Mouse (Mus musculus): Measurements from ENCODE around the gene Rnf44. TPM values are rescaled to one million over a fixed set of nuclear protein-coding genes. Genes with fewer than 3 reads are reported as not detected.

Rnf44 gene
- polyA plus RNA-seq, 2 experiments from 2014 or later = 25.5 to 30.0 TPM

DNA sequence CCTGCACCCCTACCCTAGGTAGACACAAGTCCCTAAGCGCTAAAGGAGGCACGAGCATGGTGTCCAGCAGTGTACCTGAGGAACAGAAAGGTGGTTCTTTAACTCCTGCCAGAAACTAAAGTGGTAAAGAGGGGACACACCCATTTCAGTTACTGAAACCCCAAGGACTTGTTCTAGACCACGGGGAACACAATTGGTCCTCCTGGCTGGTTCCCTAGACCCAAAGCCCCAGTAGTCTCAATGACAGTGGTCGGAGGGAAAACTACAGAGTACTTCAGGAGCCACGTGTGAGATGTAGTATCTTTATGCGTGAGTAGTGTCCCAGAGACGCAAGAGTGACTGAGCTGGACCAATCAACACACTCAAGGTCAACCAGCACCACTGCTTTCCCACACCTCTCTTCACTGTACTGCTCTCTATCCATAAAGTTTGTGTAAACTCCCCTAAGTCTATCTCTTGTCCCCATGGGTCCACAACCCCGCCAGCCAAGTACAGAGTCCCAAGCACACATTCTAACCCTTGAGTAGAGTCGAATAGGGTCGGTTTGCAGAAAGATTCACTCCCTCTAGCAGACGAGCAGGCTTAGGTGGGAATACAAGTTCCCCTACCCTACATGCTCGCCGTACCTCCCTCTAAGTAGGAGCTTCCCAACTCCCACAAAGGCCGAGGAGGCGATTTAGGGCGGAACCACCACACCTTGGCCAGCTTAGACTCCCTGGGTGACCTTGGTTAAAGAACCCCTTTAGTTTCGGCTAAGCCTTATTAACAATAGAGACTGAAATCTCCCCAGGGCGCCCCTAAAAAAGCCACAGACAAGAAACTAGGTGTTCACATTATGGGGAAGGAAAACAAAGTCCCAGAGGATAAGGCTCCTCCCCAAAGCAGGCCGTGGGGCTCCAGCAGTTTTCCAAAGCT is 7.3 kb downstream of the Rnf44 start:
- no peak for ATAC-seq

DNA sequence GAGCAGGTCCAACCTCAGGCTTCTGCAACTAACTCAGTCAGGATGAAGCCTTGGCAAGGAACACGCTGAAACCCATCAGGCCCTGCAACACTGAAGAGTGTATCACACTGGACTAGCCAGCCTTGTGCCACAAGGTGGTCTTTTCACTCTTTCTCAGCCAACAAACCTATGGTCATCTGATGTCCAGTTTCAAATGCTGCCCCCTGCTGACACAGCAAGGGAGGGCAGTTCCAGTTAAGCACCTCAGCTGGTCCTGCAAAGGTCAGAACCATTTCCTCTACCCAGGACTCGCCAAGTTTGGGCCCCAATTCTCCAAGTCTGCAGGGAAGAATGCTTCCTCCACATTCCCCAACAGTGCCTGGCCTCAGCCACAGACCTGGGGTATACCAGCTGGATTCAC is 8.5 kb downstream of the Rnf44 start:
- no peak for ATAC-seq

DNA sequence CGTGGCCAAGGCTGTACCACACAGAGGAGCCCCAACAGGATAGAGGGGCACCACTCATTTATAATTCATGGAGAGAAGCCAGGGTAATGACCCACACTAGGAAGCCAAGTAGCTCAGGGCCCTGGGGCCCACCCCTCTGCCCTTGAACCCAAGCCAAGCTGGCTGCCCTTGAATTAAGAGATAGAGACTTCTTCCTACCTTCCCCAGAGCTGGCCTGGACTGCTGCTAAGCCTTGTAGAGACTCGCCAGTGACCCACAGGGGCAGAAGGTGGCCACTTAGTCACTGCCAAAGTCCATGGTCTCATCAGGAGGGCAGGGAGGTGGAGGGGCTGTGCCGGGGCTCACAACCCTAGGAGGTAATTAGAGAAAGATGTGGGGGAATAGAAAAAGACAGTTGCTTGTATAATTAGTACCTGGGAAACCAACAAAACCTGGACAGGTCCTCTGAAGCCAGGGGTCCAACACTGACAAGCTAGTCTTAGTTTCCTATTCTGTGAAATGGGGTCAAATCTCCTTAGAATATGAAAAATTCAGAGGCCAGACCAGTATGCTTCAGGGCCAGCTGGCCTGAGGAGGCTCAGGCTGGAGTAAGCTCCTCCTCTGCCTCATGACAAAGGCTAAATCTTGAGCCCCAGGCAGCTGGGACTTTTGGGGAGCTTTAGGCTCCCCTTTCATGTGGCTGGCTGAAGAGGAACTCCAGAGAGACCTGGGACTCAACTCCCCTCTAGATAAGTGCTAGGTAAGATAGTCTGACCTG is 9.4 kb downstream of the Rnf44 start:
- ATAC-seq = no peak

DNA sequence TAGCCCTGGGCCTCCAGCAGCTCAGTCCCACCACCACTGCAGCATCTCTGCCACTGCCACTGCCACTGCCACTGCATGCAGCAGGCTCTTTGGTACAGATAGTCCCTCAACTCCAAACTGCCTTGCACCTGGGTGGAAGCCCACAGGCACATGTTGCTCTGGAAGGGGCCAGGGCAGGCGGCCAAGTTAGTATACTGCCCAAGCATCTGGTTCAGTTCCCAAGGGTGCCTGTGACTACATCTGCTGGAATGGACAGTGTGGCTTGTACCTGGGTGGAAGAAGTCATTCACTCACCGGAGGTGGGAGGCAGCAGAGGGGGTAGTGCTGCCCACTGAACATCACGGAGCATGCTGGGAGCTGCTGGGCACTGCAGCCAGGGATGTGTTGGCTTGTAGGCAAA is 10.4 kb downstream of the Rnf44 start:
- ATAC-seq = no peak

DNA sequence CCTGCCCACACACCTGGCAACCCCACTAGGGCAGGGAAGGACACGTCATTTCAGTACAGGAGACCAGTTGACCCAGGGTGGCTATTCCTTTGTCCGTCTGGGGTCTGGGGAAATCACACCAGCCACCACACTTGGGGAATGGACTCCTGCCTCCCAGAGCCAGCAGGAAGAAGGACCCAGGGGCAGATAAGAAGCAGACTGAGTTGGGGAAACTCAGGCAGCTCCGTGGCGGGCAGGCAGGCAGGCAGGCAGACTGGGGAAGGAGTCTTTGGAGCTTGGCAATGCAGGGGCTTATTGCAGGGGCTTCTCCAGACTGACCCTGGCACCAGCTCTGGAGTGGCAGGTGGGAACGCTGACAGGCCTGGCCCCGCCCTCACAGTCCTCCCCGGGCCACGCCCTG is 12.4 kb downstream of the Rnf44 start:
- no peak for ATAC-seq

DNA sequence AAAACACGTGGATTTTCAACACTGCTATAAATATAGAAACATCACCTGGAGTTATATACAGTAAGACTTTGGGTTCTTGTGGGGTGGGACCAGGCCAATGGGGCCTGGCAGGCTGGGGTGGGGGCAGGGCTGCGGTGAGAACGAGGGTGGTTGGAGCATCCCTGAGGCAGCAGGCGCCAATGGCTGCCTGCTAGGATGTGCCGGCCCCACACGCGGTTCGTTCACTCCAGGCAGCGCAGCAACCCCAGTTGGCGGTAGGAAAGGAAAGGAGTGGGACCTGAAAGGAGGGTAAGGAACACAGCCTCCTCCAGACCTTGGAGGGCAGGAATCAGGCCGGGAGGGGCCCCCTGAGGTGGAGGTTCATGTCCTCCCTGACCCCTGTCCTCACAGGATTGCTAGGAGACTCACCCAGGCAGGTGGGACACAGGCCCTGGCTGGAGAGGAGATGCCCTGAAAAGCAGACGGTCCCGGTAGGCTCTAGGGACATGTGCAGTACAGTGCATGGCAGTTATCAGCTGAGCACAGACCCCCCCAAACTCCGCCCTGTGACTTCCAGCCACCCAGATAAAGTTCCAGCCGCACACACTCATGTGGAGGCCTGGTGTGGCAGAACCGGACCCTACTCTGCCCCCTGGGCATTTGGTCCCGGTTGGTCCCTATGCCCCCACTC is 13.4 kb downstream of the Rnf44 start:
- no peak for ATAC-seq

DNA sequence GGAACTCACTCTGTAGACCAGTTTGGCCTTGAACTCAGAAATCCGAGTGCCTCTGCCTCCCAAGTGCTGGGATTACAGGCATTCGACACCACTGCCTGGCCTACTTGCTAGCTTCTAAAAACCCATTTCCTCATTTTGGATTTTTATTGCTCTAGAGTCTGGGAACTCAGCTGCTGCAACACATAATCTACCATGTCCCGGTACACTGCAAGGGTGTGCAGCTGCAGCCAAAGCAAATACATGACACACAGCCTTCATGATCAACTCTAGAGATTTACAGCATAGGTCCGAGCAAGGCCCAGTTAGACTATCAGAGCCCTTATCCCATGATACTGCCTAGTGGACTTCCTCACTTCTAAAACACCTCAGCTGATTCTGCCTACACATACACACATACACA is 15.4 kb downstream of the Rnf44 start:
- ATAC-seq = no peak

DNA sequence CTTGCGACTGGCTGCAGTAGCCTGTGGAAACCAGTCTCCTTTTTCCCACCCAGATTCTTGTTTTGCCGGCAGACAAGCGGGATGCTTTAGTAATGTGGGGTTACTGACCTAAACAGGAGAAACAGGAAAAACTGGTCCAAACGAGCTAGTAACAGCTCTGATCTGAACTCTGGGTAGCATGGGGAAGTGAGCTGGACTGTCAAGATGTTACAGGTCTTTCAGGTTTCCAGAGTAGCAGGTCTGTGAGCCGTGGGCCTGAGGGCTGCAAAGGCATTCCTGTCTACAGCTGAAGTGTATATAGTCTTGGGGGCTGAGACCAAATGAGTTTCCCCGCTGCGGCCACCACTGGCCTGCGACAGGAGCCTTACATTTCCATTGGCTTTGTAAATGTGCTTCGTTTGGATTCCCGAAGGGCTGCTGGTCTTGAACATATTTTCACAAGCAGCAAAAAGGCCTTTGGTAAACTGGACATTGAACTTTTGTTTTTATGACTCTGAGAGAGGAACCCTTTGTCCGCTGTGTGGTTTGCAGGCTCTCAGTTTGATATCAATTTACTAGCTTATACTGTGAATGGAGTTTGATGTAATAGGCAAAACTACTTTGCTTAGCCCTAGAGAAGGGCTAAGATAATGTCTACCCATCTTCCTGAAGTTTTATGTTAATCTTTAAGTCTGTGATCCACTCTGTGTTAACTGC is 17.7 kb downstream of the Rnf44 start:
- ATAC-seq = no peak

DNA sequence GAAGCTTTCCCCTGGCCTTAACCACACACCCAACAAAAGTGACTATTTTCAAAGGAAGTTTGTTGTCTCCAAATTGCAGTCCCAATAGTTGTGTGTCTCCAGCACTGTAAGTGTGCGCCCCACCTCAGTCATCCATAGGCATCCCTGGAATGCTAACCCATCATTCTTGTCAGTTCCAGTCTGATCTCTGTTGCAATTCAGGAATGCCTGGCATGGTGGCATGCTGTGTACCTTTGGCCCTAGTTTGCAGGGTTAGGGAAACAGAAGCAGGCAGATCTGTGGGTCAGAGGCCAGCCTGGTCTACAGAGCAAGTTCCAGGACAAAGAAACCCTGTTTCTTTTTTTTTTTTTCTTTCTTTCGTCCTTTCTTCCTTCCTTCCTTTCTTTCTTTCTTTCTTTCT is 23.2 kb downstream of the Rnf44 start:
- no peak for ATAC-seq

DNA sequence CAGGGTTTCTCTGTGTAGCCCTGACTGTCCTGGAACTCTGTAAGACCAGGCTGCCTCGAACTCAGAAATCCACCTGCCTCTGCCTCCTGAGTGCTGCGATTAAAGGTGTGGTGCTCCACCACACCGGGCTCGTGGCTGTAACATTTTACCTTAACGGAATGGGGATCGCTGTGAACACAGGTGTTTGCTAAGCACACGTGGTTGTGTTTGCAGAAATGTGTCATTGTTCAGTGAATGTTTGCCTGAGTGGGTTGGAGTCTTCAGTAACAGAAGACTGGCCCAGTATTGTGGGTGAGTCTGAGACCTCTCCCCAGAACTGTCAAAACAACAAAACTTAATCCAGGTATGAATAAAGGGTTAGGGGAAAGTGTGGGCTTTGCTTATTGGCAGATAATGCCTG is 28.6 kb downstream of the Rnf44 start:
- ATAC-seq = no peak

DNA sequence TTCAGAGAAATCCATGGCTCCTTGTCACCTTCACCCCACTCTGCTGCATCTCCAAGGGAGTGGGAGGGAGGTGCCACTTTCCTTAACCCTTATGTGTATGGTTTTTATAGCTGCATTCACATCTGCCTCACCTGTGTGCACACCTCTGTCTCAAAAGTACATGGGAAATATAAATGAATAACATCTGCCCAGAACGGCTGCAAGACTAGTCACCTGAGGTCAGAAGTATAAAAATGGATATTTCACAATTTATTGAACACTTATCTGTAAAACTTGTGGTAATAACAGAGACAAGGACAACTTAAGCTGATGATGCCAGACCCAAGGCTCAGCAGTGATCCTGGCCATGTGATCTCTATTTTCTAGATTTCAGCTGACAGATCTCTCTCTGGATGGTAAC is 29.2 kb downstream of the Rnf44 start:
- no peak for ATAC-seq

DNA sequence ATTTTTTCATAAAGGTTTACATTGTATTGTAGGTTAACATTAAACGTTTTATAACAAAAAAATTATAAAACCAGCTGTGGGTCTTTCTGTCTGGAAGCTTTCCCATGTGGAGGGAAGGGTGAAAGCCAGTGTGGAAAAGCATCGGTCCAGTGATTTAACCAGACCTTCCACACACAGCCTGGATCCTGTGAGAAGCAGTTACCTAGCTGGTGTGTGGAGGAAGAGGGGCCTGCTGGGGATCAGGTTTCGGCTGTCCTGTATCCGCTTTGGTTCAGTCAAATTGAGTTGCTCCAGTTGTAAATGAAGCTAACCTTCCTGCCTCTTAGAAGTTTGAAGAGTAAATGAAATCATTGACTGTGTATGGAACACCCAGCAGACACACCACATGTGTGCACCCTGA is 29.7 kb downstream of the Rnf44 start:
- ATAC-seq = no peak

DNA sequence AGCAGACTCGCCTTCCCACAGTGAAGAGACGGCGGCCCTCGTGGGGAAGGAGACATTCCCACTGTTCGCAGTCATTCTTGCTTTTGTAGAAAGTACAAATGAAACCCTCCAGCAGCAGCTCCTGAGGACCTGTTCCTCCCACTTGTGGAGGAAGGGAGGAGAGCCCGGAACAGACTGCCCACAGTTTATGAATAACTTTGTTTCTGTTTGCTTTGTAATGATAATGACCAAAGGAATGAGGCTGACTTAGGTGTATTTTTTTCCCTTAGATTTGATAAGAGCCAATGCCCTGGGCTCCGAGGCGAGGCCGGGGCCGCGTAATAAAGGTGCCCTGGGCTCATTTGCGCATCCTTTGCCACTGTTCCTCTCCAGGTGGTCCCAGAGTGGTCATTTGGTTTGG is 32.3 kb downstream of the Rnf44 start:
- no peak for ATAC-seq

DNA sequence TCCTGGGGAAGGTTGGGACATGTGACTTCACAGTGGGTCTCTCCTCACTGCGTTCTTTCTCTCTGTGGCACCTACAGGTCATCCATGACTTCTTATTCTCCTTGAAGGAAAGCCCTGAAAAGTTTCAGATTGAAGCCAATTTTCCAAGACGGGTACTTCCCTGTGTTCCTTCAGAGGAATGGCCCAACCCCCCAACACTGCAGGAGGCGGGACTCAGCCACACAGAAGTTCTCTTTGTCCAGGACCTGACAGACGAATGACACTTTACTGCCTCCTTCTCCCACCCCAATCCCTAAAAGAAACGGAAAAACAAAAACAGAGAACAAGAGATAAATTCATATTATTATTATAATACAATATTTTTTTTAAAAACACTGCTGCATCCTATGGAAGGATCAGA is 32.8 kb downstream of the Rnf44 start:
- no peak for ATAC-seq

DNA sequence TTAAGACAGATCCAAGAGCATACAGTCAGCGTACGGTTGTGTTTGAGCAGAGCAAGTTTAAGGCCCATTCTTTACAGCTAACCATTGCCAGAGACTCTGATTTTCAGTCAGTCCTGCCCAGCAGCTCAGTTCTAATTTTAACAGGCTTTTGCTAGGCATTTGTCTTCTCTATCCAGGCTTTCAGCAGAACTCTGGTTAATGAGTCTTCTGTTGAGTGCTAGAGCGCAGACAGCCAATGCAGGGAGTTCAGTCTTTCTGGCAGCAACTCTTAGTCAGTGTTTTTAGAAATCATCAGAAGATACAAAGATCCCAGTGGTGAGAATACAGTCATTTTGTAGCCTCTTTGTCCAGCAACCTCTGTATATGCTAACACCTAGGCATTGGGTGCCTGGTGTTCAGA is 43.2 kb downstream of the Rnf44 start:
- no peak for ATAC-seq

DNA sequence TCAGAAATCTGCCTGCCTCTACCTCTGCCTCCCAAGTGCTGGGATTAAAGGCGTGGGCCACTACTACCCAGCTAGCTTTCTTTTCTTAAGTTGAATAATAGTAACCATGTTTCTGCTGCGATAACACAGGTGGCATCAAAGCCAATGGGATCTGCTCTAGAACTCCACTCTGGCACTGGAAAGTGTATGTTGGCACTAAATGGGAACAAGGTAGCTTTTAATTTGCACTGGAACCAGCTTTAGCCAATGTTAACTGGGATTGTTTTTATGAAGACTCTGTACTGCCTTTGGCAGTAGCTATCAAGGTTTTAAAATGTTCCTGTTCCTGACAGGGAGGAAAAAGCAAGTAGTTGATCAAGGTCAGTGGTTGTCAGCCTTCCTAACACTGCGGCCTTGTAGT is 58.7 kb downstream of the Rnf44 start:
- ATAC-seq = no peak

DNA sequence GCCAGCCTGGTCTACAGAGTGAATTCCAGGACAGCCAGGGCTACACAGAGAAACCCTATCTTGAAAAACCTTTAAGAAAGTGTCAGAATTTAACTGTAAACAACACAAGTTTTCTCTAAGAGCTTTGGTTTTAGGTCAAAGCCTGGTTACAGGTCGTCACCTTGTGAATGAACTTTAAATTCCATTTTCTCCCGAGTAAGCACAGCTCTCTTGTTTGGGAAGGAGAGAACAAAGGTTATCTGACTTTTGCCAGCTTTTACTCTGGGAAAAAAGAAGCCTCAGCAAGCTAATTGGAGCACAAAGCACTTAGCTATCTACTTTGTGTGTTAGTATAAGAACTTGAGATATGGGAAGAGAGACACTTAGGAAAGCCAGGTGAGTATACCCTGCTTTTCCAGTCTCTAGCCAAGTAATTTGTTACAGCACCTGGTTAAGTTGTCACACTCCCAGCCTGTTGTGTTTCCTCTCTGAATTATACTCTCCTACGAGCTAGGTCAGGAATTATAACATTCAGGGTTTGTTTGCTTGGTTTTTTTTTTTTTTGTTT is 60.9 kb downstream of the Rnf44 start:
- ATAC-seq = no peak

Other genes with a start within 250 kb of the Rnf44 start
- gene Thoc3, start 225.1 kb downstream of the Rnf44 start, polyA plus RNA-seq (2017; shearing (Covaris generic)) = 10 to 100 TPM; 23.8 to 34.9 TPM
- 10 to 100 TPM; 13.2 to 13.9 TPM for gene Simc1, start 190.1 kb downstream of the Rnf44 start, polyA plus RNA-seq (2017; shearing (Covaris generic))
- gene 4833439L19Rik, start 128.5 kb downstream of the Rnf44 start, polyA plus RNA-seq (2017; shearing (Covaris generic)) = 100 to 1,000 TPM in 1 of 2 experiments, 10 to 100 TPM in 1; 67.3 to 104 TPM
- gene Arl10, start 118.9 kb downstream of the Rnf44 start, polyA plus RNA-seq (2017; shearing (Covaris generic)) = 1 to 10 TPM; 3.8 to 5.0 TPM
- gene Nop16, start 103.8 kb downstream of the Rnf44 start, polyA plus RNA-seq (2017; shearing (Covaris generic)) = 10 to 100 TPM; 59.5 to 64.6 TPM
- gene Higd2a, start 103.7 kb downstream of the Rnf44 start, polyA plus RNA-seq (2017; shearing (Covaris generic)) = 100 to 1,000 TPM in 1 of 2 experiments, 10 to 100 TPM in 1; 98.7 to 110 TPM
- gene Cltb, start 82.6 kb downstream of the Rnf44 start, polyA plus RNA-seq (2017; shearing (Covaris generic)) = 10 to 100 TPM; 15.6 to 16.2 TPM
- gene Faf2, start 72.1 kb downstream of the Rnf44 start, polyA plus RNA-seq (2017; shearing (Covaris generic)) = 100 to 1,000 TPM in 1 of 2 experiments, 10 to 100 TPM in 1; 86.1 to 109 TPM
- gene Cdhr2, start 7.6 kb upstream of the Rnf44 start, polyA plus RNA-seq (2017; shearing (Covaris generic)) = not detected
- gene Gprin1, start 56.0 kb upstream of the Rnf44 start, polyA plus RNA-seq (2017; shearing (Covaris generic)) = not detected
- 1 to 10 TPM in 1 of 2 experiments, under 1 TPM in 1; 0.30 to 1.1 TPM for gene Sncb, start 72.7 kb upstream of the Rnf44 start, polyA plus RNA-seq (2017; shearing (Covaris generic))
- gene Eif4e1b, start 90.1 kb upstream of the Rnf44 start, polyA plus RNA-seq (2017; shearing (Covaris generic)) = not detected
- 1 to 10 TPM; 2.1 to 2.7 TPM for gene Tspan17, start 95.5 kb upstream of the Rnf44 start, polyA plus RNA-seq (2017; shearing (Covaris generic))

Measured in CD4-positive, CD25-positive, alpha-beta regulatory T cell, adult 4 months (primary cell).